Mouse (Mus musculus) neural tube, embryonic 12.5 days (tissue): ENCODE measurements around the gene Csf2rb. TPM values are rescaled to one million over a fixed set of nuclear protein-coding genes. Genes with fewer than 3 reads are reported as not detected.

Experiments used
- ATAC-seq: fragments of 200-750 bp; cut with Nextera tagmentation; 2 replicates; pipeline ENCODE4 v1.8.0; 2017; ENCODE audit warnings: low read depth, mild to moderate bottlenecking, moderate TSS enrichment, moderate library complexity; ENCODE audit not compliant: low FRiP score
- H3K27ac ChIP-seq: fragments of 300-500 bp; sonication (generic); 2 replicates; pipeline ENCODE4 v1.5.1; 2016
- H3K27me3 ChIP-seq: fragments of 300-500 bp; sonication (generic); replicated peaks from 2 replicates; pipeline ENCODE4 v1.6.1; 2016; ENCODE audit warnings: mild to moderate bottlenecking
- H3K36me3 ChIP-seq: fragments of 300-500 bp; sonication (generic); 2 replicates; pipeline ENCODE4 v1.6.1; 2016; ENCODE audit warnings: mild to moderate bottlenecking
- H3K4me1 ChIP-seq: fragments of 300-500 bp; sonication (generic); 2 replicates; pipeline ENCODE4 v1.6.1; 2016
- H3K4me2 ChIP-seq: fragments of 300-500 bp; sonication (generic); replicated peaks from 2 replicates; pipeline ENCODE4 v1.6.1; 2016; ENCODE audit warnings: mild to moderate bottlenecking
- H3K4me3 ChIP-seq: fragments of 300-500 bp; sonication (generic); 2 replicates; pipeline ENCODE4 v1.5.1; 2016
- H3K9ac ChIP-seq: fragments of 300-500 bp; sonication (generic); 2 replicates; pipeline ENCODE4 v1.6.1; 2016; ENCODE audit warnings: mild to moderate bottlenecking
- H3K9me3 ChIP-seq: fragments of 300-500 bp; sonication (generic); 2 replicates; pipeline ENCODE4 v1.6.1; 2016; ENCODE audit warnings: mild to moderate bottlenecking
- WGBS: fragments of 180-500 bp; shearing (Covaris S2); methylation state at CpG from one replicate; pipeline ENCODE4 v1.1.7; 2016; 5-methylcytosine and 5-hydroxymethylcytosine counted together
- microRNA-seq: library from miRNA; unstranded; fragments of <30 nt; microRNA quantifications from one replicate; pipeline ENCODE4, GENCODE M21; 2017
- polyA plus RNA-seq: library from polyadenylated mRNA; unstranded; fragments of >200 nt; fragmentation: Nextera tagmentation; extraction: Ambion mirVana; gene quantifications from 2 replicates; pipeline ENCODE4 v1.2.1, GENCODE M21; 2016

The Csf2rb gene
- polyA plus RNA-seq, 1 experiment from 2014 or later, result 1.2 TPM

- Histone ChIP-seq H3K36me3 (no peaks in the 10 kb centered on the region), H3K9me3 (no peaks in the 10 kb centered on the region), H3K27ac (no peak overlapping the region), H3K4me2 (no peak overlapping the region), H3K4me1 (no peaks in the 10 kb centered on the region), H3K4me3 (no peak overlapping the region), H3K27me3 (no peaks in the 10 kb centered on the region), H3K9ac (no peak overlapping the region)
- no peak for ATAC-seq
- WGBS, result 79% methylated on average over 7 of the region's 7 CpGs
These were observed 58.9 kb downstream of the Csf2rb start for GRCm38 (mm10) chr15:78384220-78385116.

- H3K4me2 ChIP-seq, result no peak overlapping the region
- H3K4me3 ChIP-seq, result no peak overlapping the region
- H3K27me3 ChIP-seq, result no peaks in the 10 kb centered on the region
- no peaks in the 10 kb centered on the region for H3K4me1 ChIP-seq
- WGBS, result 89% methylated on average over 1 of the region's 1 CpGs
- no peaks in the 10 kb centered on the region for H3K9me3 ChIP-seq
- H3K9ac ChIP-seq, result no peak overlapping the region
- no peak for ATAC-seq
- H3K36me3 ChIP-seq, result no peaks in the 10 kb centered on the region
- no peak overlapping the region for H3K27ac ChIP-seq
These were observed 60.0 kb downstream of the Csf2rb start for GRCm38 (mm10) chr15:78385564-78385963.

- Histone ChIP-seq H3K27ac (no peak overlapping the region), H3K27me3 (no peaks in the 10 kb centered on the region), H3K4me1 (no peaks in the 10 kb centered on the region), H3K4me3 (no peak overlapping the region), H3K9ac (no peak overlapping the region), H3K4me2 (no peak overlapping the region), H3K36me3 (no peaks in the 10 kb centered on the region), H3K9me3 (no peaks in the 10 kb centered on the region)
- ATAC-seq, result no peak
- 76% methylated on average over 3 of the region's 3 CpGs for WGBS
These were observed 65.3 kb downstream of the Csf2rb start for GRCm38 (mm10) chr15:78390855-78391254.

GRCm38 (mm10) chr15:78395478-78395962, 70.0 kb downstream of the Csf2rb start, which contains the start of gene Tex33:
Gene Tex33, minus strand, starts transcription at chr15:78395912.
- Histone ChIP-seq H3K36me3 (no peaks in the 10 kb centered on the region), H3K4me1 (no peaks in the 10 kb centered on the region), H3K27me3 (no peaks in the 10 kb centered on the region), H3K4me3 (no peak within 1 kb of the TSS), H3K9ac (no peak within 1 kb of the TSS), H3K27ac (no peak within 1 kb of the TSS), H3K4me2 (no peak within 1 kb of the TSS), H3K9me3 (no peaks in the 10 kb centered on the region)
- 84% methylated on average over 8 of the region's 8 CpGs for WGBS
- ATAC-seq, result no peak

GRCm38 (mm10) chr15:78401345-78401744, 75.8 kb downstream of the Csf2rb start:
- Histone ChIP-seq H3K27me3 (no peaks in the 10 kb centered on the region; the same call in 1 of the 2 replicates), H3K4me1 (peaks cover 10% of the 10 kb centered on the region)

GRCm38 (mm10) chr15:78401921-78402320, 76.4 kb downstream of the Csf2rb start:
- Histone ChIP-seq H3K4me2 (no peak overlapping the region), H3K27ac (no peak overlapping the region), H3K4me1 (peaks cover 12% of the 10 kb centered on the region), H3K27me3 (no peaks in the 10 kb centered on the region; the same call in 1 of the 2 replicates), H3K4me3 (no peak overlapping the region), H3K9me3 (no peaks in the 10 kb centered on the region), H3K9ac (no peak overlapping the region), H3K36me3 (no peaks in the 10 kb centered on the region)
- ATAC-seq, result no peak
- 74% methylated on average over 4 of the region's 4 CpGs for WGBS

More at GRCm38 (mm10) chr15:78401345-78401744, 75.8 kb downstream of the Csf2rb start:
- no peak overlapping the region for H3K4me2 ChIP-seq
- H3K9ac ChIP-seq, result no peak overlapping the region
- WGBS, result 76% methylated on average over 6 of the region's 6 CpGs
- H3K27ac ChIP-seq, result no peak overlapping the region
- ATAC-seq, result no peak
- no peak overlapping the region for H3K4me3 ChIP-seq
- no peaks in the 10 kb centered on the region for H3K36me3 ChIP-seq
- no peaks in the 10 kb centered on the region for H3K9me3 ChIP-seq

- H3K27ac ChIP-seq, result no peak overlapping the region
- no peak overlapping the region for H3K4me2 ChIP-seq
- peaks cover 17% of the 10 kb centered on the region for H3K4me1 ChIP-seq
- no peak overlapping the region for H3K9ac ChIP-seq
- H3K36me3 ChIP-seq, result no peaks in the 10 kb centered on the region
- ATAC-seq, result no peak
- no peak overlapping the region for H3K4me3 ChIP-seq
- 84% methylated on average over 7 of the region's 7 CpGs for WGBS
- no peaks in the 10 kb centered on the region for H3K9me3 ChIP-seq
- H3K27me3 ChIP-seq, result no peaks in the 10 kb centered on the region; the same call in 1 of the 2 replicates
These were observed 76.9 kb downstream of the Csf2rb start for GRCm38 (mm10) chr15:78402423-78402822.

- 56% methylated on average over 3 of the region's 3 CpGs for WGBS
- no peak for ATAC-seq
- H3K4me2 ChIP-seq, result no peak overlapping the region
These were observed 77.8 kb downstream of the Csf2rb start for GRCm38 (mm10) chr15:78403301-78403741.

More at GRCm38 (mm10) chr15:78403301-78403741, 77.8 kb downstream of the Csf2rb start:
- no peaks in the 10 kb centered on the region for H3K9me3 ChIP-seq
- H3K36me3 ChIP-seq, result no peaks in the 10 kb centered on the region
- H3K9ac ChIP-seq, result no peak overlapping the region
- H3K4me1 ChIP-seq, result peaks cover 22% of the 10 kb centered on the region
- H3K27ac ChIP-seq, result no peak overlapping the region
- H3K4me3 ChIP-seq, result no peak overlapping the region
- peaks cover 4% of the 10 kb centered on the region for H3K27me3 ChIP-seq

Small RNA genes within 50 kb of the gene (microRNA-seq; reads per million reads assigned to microRNA genes)
- not detected for gene Mir7676-1
- not detected for gene Mir7676-2

Other genes with a start within 250 kb of the Csf2rb start
- gene Cacng2, start 205.7 kb upstream of the Csf2rb start, polyA plus RNA-seq, result 4.1 and 5.7 TPM in 2 replicates
- gene Ift27, start 151.6 kb upstream of the Csf2rb start, polyA plus RNA-seq, result 101 and 106 TPM in 2 replicates
- gene Pvalb, start 119.4 kb upstream of the Csf2rb start, polyA plus RNA-seq, result 0.43 and 1.1 TPM in 2 replicates
- 3.4 and 4.6 TPM in 2 replicates for gene Ncf4, start 81.0 kb upstream of the Csf2rb start, polyA plus RNA-seq
- gene Csf2rb2, start 20.0 kb upstream of the Csf2rb start, polyA plus RNA-seq, result 0.10 and 0.22 TPM in 2 replicates
- not detected in 2 replicates for gene Tex33, start 70.2 kb downstream of the Csf2rb start, polyA plus RNA-seq
- gene Tst, start 80.2 kb downstream of the Csf2rb start, polyA plus RNA-seq, result 7.6 and 9.2 TPM in 2 replicates
- gene Mpst, start 80.7 kb downstream of the Csf2rb start, polyA plus RNA-seq, result 2.1 and 2.8 TPM in 2 replicates
- 88.1 and 91.9 TPM in 2 replicates for gene Kctd17, start 102.8 kb downstream of the Csf2rb start, polyA plus RNA-seq
- gene Tmprss6, start 142.9 kb downstream of the Csf2rb start, polyA plus RNA-seq, result 0.71 TPM in 1 of 2 replicates, not detected in the other
- not detected in 2 replicates for gene Il2rb, start 169.5 kb downstream of the Csf2rb start, polyA plus RNA-seq
- 7.1 and 8.7 TPM in 2 replicates for gene C1qtnf6, start 205.7 kb downstream of the Csf2rb start, polyA plus RNA-seq
- 0.18 and 0.24 TPM in 2 replicates for gene Sstr3, start 218.9 kb downstream of the Csf2rb start, polyA plus RNA-seq
- gene Rac2, start 247.0 kb downstream of the Csf2rb start, polyA plus RNA-seq, result 7.7 and 9.0 TPM in 2 replicates